Mouse (Mus musculus): Measurements from ENCODE around the gene Atp2a1.

Gene Atp2a1

DNA sequence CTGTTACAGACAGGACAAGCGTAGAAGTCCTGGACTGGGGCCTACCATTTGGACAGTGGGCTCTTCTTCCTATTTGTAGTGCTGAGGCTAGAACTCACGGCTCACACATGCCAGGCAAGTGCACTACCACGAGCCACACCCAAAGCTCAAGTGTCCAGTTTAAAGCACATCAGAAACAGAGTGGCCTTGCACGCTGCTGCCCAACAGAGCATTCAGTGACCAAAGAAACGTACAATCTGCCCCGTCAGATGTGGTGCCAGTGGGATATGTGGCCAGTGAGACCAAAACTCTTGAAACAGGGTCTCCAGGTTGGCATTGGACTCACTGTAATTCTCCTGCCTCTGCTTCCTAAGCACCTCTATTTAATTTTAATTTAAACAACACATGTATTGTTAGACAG is 12.3 kb downstream of the Atp2a1 start:
- DNase-seq (ENCODE audit: low spot score), result no peak

DNA sequence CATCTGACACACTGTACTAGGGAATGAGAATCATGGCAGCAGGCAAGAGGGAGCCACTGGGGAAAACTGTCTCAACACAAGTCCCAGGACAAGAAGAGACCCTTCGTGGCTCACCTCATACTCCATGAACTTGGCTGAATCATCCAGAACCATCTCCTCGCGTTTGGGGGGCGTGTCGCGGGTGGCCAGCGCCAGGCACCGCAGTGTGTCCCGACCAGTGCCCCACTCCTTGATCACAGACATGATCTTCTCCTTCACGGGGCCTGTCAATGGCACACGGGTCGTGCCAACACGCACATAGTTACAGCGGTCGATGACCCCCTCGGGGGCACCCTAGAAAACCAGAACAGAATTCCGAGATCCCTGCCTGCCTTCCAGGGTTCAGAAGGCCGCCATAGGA is 12.9 kb downstream of the Atp2a1 start:
- no peak for DNase-seq (ENCODE audit: low spot score)

DNA sequence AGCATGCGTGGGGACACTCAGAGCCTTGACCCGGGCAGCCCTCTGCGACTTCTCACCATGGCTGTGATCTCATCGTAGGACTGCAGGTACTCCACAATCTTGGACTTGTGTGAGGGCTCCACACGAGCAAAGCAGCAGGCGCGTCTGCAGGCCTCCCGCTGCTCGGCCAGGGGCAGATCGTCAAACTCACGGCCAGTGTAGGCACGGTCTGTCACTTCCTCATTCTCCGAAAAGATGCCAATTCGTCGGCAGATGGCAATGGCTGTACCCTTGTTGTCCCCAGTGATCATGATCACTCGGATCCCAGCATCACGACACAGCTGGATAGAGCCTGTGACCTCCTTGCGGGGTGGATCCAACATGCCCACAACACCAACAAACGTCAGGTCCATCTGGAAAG is 14.4 kb downstream of the Atp2a1 start:
- no peak for DNase-seq (ENCODE audit: low spot score)

DNA sequence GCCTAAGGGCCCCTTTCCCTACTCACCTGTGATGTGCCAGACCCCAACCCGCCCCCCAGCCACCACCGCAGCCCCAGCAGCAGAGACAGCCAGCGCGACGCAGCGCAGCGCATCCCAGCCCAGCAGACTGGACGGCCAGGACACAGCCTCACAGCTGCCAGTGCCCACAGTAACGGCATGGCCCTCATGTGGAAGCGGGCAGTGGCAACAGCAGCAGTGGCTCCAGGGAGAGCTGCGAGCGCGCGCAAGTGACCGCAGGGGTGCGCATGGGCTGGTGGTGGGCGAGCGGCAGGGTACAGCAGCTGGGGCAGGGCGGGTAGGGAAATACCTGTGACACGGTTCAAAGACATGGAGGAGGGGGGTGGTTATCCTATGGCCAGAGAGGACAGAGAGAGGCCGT is 16.7 kb downstream of the Atp2a1 start:
- no peak for DNase-seq (ENCODE audit: low spot score)

DNA sequence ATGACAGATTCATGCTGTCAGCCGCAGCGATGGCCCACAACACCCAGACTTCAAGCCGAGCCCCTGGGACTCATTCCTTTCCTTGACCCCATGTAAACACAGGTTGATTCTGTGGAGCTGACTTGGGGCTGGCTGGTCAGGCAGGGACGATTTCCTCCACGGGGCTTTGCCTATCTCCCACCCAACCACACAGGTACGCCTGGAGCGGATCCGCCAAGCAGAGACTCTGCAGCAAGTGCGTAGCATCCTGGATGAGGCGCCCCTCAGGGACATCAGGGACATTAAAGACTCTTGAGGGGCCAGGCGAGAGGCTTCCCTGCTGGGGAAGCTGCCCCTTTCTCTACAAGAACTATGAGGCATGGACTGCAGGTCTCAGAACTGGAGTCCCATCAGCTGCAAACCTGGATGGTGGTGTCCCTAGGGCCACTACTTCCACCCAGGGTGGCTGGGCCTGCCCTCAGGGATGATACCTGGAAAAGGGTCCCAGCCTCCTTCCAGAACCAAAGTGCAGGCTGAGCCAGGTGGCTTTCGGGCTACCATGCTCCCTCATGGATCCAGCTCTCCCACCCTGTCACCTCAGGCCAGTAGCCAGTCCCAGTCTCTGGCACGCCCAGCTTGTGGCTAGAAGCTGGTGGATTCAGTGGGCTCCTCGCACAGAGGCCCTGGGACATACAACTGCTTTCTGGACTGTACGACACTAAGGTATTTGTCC is 17.6 kb downstream of the Atp2a1 start:
- no peak for DNase-seq (ENCODE audit: low spot score)

DNA sequence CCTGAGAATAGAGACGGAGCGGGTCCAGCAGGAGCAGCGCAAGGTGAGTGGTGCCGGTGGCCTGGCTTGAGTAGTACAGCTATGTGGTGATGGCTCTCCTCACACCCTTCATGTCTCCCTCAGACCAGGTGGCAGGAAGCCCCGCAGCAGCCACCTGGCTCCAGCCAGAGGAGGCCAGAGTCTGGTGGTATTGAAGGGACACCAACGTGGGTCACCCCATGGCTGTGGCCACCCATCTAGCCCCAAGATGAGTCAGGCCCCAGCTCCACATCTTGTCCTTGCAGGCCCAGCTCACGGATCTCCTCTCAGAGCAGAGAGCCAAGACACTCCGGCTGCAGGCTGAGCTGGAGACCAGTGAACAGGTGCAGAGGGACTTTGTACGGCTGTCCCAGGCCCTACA is 18.4 kb downstream of the Atp2a1 start:
- no peak for DNase-seq (ENCODE audit: low spot score)

DNA sequence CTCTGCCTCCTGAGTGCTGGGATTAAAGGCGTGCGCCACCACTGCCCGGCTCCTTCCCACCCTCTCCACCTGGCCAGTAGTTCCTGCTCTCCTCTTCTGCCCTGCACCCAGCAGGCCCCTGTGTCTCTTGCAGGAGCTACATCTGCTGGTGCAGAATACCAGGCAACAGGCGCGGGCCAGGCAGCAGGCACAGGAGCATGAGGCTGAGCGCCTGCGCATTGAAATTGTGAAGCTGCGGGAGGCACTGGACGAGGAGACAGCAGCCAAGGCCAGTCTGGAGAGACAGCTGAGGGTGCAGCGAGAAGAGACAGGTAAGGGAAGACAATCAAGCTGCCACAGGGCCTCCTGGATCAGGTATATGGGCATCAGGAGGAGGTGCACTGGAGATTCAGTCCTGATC is 18.9 kb downstream of the Atp2a1 start:
- DNase-seq (ENCODE audit: low spot score), result no peak

DNA sequence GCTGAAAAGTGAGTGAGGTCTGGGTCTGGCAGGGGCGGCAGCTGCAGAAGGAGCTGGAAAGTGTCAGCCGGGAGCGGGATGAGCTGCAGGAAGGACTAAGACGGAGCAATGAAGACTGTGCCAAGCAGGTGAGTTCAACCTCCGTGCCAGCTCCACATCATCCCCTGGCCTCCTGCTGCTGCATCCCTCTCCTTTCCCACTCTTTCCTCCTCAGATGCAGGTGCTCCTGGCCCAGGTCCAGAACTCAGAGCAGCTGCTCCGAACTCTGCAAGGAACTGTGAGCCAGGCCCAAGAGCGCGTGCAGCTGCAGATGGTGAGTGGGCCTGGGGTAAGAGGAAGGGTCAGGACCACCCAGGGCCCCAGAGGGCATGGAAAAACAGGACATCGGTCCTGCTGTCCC is 22.8 kb downstream of the Atp2a1 start:
- no peak for DNase-seq (ENCODE audit: low spot score)

DNA sequence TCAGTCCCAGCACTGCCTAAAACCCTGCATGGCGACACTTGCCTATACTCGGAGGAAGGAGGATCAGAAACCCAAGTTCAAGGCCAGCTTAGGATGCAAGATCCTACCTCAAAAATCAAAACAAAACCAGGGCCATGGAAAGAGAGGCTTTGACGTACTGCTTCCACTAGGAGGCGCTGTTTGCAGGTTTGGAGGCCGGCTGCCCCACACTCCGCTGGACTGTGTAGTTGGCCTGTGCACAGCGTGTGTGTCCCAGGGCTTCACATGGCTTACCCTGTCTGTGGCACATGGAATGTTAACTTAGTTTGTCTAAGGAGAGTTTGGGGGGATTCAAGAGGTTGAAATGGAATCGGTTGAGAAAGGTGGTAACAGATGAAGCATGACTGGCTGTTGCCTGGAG is 26.1 kb downstream of the Atp2a1 start:
- peak; percentile 87 for DNase-seq (ENCODE audit: low spot score)

DNA sequence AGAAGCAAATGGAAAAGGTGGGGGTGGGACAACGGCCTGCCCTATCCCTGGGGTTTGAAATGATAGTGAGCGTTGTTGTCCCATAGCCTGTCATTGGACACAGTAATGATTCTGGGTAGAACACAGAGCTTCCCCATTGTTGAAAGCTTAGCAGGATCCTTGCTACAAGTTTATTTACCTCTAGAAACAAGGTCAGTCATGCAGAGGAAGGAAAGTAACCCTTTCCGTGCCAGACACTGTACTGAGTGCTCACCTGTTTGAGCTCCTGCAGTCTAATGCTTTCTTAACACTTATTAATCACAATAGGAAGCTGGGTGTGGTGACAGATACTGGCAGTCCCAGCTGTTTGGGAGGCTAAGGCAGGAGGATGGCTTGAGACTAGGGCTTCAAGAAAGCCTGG is 27.1 kb downstream of the Atp2a1 start:
- no peak for DNase-seq (ENCODE audit: low spot score)

DNA sequence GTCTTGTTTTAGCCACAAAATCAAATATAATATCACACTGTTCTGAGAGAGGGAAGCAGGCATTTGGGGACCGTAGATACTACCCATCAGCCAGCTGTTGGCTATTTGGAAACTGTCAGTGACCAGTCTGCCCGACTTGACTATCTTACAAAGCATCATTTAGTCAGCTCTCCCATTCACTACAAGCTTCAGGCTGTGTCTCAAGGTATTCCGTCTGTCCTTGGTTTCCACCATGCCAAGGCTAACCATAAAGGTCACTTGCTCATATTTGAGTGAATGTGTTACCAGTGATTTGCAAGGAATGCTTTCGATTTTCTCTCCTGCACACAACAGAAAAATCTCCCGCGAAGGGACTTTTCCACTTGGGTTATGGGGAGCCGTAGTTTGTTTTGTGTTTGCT is 28.2 kb downstream of the Atp2a1 start:
- no peak for DNase-seq (ENCODE audit: low spot score)

DNA sequence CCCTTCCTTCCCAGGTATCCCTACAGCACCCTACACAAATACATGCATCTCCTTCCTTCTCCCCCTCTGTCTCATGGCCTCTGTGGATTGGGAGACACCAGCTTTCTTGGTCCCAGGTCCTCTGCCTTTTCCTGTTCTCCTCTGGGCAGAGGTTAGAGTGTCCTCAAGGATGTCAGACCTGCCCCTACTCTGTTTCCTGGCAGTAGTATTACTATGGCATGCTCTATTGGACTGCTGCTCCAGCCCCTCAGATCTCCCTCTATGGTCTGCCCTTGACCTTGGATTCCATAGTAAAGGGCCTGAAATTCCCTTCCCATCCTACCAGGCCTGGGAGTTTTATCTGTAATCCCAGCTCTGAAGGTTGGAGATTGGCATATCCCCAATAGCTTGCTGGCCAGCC is 32.7 kb downstream of the Atp2a1 start:
- no peak for DNase-seq (ENCODE audit: low spot score)

DNA sequence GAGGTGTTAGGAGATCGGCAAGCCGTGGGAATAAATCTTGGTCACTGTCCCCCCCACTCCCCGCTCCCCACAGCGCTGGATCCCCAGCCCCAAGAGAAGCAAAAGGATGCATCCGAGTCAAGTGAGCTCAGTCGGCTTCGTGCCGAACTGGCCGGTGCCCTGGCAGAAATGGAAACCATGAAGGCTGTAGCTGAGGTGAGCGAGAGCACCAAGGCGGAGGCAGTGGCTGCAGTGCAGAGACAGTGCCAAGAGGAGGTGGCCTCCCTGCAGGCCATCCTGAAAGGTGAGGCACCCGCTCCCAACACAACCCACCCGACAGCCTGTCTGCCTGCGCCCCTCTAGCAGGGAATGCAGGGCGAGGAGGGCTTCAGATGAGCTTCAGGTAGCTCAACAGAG is 33.4 kb downstream of the Atp2a1 start:
- no peak for DNase-seq (ENCODE audit: low spot score)

DNA sequence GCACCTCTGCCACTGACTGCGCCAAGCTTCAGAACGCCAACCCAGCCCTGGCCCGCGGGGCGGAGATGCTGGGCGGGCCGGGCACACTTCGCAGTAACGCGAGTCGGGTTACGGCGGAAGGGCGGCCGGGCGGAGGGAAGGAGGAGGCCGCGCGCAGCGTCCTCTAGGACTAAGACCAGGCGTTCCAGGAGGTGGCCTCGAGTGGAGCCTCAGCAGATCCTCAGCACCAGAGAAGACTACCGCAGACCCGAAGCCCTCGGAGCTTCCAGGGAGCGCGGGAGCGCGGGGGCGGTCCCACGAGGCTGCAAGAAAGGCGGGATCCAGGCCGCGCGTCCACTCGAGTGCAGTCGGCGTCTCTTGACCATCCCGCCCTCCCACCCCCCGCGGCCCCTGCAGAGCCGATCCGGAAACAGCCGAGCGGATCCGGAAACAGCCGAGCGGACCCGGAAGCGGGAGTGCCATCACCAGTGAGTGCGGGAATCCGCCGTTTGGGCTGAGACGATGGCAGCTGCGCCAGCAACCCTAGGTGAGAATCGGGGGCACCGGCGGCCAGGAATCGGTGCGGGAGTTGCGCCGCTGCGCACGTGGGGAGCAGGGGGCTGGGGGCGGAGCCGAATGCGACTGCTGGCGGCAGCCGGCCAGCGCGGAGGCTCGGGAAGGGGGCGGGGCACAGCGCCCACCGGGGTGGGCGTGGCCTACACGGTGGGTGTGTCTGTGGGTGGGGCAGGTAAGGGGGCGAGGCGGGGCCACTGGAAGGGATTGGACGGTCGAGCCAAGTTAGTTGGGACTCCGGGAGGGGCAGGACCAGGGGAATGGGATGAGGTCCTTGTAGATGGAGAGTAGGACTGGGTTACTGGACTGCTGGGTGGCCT is 34.0 kb downstream of the Atp2a1 start, which contains the start of gene Rabep2:
Gene Rabep2, plus strand, starts transcription at position 129 of the 872 bp plus-strand sequence.
- peak; percentile 93 for DNase-seq (ENCODE audit: low spot score)

DNA sequence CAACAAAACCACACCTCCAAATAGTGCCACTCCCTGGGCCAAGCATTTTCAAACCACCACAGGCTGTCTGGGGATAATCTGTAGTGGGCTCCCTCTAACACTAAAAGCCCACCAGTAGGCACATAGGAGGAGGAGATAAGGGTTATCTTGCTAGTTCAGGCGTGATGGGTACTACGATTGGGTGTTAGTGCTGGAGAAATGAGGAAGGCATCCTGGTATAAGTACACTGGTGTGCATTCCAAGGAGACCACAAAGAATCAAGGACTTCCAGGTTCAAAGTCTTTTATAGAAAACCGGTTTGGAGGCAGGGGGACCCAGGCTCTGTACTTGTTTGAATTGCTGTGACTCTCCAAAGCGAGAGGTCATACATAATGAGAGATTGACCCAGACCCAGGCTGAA is 34.8 kb downstream of the Atp2a1 start:
- DNase-seq (ENCODE audit: low spot score), result no peak

DNA sequence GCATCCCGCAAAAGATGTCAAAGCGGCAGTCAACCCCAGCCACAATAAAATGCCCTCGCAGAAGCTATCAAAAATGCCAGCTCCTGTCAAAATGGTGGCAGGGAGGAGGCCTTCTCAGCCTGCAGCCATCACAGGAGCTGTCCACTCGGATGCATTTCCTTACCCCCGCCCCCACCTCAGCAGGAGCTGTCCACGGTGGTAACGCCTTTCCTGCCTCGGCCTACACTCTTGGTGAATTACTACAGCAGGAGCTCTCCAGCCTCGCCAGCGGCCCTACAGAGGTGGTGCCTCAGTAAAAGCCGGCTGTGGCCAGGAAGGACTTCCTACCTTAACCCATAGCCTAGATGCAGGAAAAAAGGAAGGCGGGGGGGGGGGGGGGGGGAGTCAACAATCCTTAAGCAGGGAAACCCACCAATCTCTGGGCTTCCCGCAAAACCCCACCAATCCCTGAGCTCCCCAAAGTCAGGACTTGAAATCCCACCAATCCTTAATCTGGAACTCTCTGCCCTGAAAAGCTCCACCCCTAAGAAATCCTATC is 35.5 kb downstream of the Atp2a1 start:
- peak; percentile 9 for DNase-seq (ENCODE audit: low spot score)

DNA sequence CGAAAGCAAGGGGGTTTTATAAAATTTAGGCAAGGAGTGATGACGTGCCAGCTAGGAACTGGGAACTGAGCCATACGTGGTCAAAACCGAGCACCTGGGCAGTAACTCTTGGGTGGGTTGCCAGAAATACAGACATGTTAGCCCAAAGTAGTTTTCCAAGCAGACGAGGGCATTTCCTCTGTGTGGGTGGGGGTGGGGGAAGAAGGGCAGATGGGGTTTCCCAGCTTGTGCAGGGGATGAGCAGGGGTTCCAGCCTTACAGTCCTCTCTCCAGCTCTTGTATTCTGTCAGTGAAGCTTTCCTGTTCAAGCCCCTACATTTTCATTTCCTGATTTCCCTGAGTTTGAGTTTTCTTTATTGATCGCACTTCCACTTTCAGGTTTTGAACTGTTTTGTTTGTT is 38.7 kb downstream of the Atp2a1 start:
- no peak for DNase-seq (ENCODE audit: low spot score)

DNA sequence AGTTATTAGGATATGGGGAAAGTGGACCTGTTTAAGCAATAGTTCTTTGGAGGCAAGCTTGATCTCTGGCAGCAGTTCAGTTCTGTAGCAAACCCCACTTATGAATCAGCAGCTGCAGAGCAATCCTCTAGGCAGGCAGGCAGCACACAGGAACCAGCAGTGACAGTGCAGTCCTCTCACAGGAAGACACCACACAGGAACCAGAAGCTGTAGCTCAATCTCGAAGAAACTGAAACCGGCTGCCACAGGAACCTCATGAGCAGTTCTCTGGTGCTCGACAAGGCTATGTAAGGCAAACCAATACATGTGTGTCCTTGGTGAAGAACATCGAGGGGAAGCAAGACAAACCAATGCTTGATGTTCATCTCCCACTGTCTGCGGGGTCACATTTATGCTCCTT is 41.2 kb downstream of the Atp2a1 start:
- no peak for DNase-seq (ENCODE audit: low spot score)

DNA sequence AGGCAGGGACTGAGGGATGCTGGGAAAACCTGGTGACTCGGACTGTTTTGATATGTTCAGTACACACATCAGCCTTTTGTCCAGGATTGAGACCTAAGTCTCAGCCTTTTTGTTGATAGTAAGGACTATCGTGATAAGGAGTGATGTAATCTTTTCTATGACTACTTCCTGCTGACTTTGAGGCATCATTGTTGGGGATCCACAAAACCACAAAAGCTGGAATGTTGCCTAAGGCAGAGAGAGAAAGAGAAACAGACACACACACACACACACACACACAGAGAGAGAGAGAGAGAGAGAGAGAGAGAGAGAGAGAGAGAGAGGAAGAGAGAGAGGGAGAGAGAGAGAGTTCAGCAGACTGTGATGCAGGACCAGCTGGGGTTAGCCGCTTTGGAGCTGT is 44.4 kb downstream of the Atp2a1 start:
- DNase-seq (ENCODE audit: low spot score), result no peak

DNA sequence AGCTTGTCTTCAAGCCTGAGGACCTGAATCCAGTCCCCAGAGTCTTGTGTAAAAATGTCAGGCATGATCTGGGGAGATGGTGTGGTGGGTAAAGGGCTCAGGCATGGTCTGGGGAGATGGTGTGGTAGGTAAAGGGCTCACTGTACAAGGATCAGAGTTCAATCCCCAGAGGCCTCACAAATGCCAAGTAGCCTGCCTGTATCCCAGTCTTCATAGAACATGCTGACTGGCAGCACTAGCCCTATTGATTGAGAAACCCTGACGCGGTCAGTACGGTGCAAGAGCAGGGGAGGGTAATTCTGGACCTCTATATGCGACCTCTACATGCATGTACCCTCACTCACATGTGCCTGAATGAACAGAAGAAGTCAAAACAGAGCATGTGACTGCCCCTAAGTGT is 45.3 kb downstream of the Atp2a1 start:
- DNase-seq (ENCODE audit: low spot score), result no peak

DNA sequence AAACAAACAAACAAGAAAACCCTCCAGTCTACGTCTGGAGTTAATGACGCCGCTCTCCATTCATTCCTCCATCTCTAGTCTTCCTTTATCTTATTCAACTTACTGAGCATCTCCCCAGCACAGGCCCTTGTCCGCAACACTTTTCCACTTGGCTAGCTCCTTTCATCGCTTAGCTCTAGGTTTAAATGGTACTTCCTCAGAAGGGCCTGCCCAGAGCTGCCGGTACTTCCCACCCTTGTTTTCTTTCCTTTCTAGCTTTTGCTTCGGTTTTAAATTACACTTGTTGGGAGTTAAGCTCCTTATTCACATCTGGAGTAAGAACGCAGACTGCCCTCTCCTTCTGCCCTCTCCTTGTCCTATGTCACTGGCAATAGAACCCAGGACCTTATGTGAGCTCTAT is 45.9 kb downstream of the Atp2a1 start:
- peak; percentile 46 for DNase-seq (ENCODE audit: low spot score)

DNA sequence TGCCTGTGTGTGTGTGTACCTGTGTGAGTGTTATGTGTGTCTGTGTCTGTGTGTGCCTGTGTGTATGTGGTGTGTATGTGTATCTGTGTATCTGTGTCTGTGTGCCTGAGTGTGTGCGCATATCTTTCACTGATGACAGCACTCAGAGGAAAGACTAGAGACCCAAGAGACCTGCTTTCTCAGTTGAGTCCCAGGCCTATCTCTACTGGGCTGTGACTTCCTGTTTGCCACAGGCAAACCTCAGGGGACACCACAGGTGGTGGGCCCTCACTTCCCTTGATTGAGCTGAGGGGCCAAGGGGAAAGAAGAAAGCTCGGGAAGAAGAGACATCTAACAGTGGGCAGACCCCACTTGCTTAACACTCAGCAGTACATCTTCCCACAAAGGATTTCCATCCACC is 46.3 kb downstream of the Atp2a1 start:
- no peak for DNase-seq (ENCODE audit: low spot score)

DNA sequence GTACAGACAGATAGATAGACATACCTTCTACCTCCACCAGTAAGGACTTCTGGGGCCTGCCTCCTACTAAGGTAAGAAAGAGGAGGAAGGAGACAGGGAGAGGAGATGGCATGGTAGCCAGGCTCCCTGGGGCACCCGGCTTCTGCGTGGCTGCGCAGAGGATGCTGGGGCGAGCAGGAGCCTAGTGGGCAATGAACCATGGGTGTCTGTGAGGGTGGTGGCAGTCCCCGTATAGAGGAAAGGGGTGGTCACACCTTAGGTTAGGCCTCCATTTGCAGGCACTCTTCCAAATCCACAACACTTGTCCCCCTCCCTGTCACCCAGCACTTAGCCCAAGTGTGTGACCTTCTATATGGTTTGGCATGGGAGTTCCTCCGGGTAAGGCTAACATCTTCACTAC is 48.2 kb downstream of the Atp2a1 start, which contains the start of gene Cd19:
Gene Cd19, minus strand, starts transcription at position 165 of the 400 bp plus-strand sequence.
- DNase-seq (ENCODE audit: low spot score), result no peak

Measured in embryo, embryonic 10.5 days (tissue).